Mouse (Mus musculus) brown adipose tissue, adult 24 weeks (tissue): ENCODE measurements around the gene Slc16a14. TPM values are rescaled to one million over a fixed set of nuclear protein-coding genes. Genes with fewer than 3 reads are reported as not detected.

Source experiments
- H3K27ac ChIP-seq: fragments of 200-500 bp; replicated peaks from 2 replicates; pipeline ENCODE4 v1.5.1; 2012; ENCODE audit warnings: low read depth, mild to moderate bottlenecking, low read length
- H3K4me1 ChIP-seq: fragments of 200-500 bp; 2 replicates; pipeline ENCODE4 v1.6.1; 2012; ENCODE audit warnings: low read length, mixed read lengths; ENCODE audit not compliant: control insufficient read depth, insufficient read depth, insufficient read length
- H3K4me3 ChIP-seq: fragments of 200-500 bp; 2 replicates; pipeline ENCODE4 v1.5.1; 2012; ENCODE audit warnings: low read depth, mild to moderate bottlenecking, low read length, moderate library complexity; ENCODE audit not compliant: insufficient read depth
- polyA plus RNA-seq: library from polyadenylated mRNA; stranded (reverse); fragments of >200 nt; gene quantifications from 2 replicates; pipeline ENCODE4 v1.2.4, GENCODE M21; 2012; ENCODE audit not compliant: missing spikeins, insufficient read depth, insufficient read length

Gene Slc16a14
- polyA plus RNA-seq, 1 experiment: not detected

DNA sequence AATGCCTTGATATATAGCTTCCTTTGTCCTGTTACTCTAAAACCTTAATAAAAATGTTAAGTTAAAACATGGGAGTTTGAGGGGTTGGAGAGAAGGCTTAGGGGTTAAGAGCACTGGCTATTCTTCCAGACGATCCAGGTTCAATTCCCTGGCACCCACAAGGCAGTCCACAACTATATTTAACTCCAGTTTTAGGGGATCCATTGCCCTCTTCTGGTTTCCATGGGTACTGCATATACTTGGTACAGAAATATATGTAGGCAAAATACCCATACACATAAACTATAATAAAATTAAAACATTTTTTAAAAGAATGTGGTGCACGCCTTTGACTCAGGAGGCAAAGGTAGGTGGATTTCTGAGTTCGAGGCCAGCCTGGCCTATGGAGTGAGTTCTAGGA, 49.8 kb downstream of the Slc16a14 start:
- Histone ChIP-seq H3K4me3 (no peak overlapping the region), H3K4me1 (no peaks in the 10 kb centered on the region), H3K27ac (no peak overlapping the region)

DNA sequence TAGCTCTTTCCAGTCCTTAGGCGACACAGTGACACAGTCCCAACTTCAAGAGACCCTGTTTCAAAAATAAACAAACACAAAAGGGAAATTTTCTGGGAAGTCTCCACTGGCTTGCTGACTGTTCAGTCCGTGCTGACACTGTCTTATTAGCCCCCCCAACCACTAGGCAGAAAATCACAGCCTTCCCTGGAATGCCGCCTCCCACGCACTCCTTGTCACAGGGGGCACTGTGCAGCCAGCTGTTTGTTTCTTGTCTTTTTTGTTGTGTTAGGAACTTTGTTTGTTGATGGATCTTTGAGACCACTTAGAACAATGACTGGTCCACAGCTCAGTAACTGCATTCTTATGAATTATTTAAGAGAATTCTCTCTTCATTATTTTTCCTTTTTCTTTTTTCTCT, 51.0 kb downstream of the Slc16a14 start:
- H3K4me1 ChIP-seq: no peaks in the 10 kb centered on the region
- no peak overlapping the region for H3K4me3 ChIP-seq
- no peak overlapping the region for H3K27ac ChIP-seq

DNA sequence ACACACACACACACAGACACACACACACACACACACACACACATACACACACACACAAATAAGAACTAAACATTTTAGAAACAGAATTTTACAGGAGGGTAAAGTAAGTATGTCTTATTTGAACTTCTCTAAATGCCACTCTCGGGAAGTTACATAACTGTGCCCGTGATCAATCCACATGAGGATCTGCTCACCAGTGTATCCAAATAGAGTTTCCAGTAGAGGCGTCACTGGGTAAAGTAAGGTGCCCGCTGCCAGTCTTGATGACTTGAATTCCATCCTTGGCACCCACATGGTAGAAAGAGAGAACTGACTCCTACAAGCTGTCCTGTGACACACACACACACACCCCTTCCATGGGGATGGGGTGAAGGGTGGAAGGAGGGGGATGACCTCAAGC, 52.0 kb downstream of the Slc16a14 start:
- H3K4me1 ChIP-seq: no peaks in the 10 kb centered on the region
- H3K27ac ChIP-seq: no peak overlapping the region
- no peak overlapping the region for H3K4me3 ChIP-seq

DNA sequence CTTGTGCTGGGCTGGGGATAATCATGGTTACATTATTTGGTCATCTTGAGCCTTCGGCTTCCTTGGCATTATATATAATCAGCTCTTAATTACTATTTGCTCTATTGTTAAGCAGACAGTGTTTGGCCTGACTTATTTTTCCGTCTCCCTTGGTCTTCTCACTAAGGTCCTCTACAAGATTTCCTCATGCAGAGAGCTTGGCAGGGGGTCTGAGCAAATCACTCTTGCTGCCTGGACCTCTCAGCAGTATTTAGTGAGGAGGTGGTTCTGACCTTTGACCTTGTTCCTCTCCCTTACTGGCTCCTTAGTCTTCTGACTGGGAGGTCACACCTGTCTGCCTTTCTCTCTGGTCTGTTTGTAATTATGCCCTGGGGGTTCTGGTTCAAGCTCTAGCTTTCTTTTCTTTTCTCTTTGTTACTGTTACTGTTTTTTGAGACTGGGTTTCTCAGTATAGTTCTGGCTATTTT, 52.8 kb downstream of the Slc16a14 start:
- no peaks in the 10 kb centered on the region for H3K4me1 ChIP-seq
- H3K27ac ChIP-seq: no peak overlapping the region
- no peak overlapping the region for H3K4me3 ChIP-seq

DNA sequence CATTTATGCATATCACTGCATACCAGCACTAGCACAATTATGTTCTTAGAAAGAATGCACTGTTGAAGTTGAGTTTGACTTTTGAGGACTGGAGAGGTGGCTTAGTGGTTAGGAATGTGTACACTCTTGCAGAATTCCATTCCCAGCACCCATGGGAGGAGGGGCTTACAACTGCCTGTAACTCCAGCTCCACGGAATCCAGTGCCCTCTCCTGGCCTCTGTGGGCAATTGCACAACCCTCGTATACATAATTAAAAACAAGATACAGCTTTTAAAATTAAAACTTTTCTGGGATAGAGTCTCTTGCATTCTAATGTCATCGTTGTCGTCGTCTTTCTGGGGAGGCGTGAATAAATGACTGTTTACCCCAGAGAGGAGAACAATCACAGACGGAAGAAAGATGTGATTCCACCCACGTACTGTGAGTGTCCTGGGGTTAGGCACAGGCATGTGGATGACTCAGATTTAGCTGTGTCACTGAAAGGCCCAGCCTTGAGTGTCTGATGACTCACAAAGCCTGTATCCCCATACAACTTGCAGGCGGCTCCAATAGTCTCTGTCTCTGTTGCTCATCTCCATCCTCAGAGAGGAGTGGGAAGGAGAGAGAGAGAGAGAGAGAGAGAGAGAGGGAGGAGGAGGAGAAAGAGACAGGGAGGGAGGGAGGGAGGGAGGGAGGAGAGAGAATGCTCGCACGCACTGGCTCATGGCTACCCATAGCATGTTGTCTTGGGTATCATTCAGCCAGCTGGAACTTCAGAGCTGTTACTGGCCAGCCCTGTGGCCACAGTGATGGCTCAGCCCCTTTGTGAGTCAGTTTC, 53.5 kb downstream of the Slc16a14 start:
- Histone ChIP-seq H3K27ac (no peak overlapping the region), H3K4me3 (no peak overlapping the region), H3K4me1 (no peaks in the 10 kb centered on the region)

DNA sequence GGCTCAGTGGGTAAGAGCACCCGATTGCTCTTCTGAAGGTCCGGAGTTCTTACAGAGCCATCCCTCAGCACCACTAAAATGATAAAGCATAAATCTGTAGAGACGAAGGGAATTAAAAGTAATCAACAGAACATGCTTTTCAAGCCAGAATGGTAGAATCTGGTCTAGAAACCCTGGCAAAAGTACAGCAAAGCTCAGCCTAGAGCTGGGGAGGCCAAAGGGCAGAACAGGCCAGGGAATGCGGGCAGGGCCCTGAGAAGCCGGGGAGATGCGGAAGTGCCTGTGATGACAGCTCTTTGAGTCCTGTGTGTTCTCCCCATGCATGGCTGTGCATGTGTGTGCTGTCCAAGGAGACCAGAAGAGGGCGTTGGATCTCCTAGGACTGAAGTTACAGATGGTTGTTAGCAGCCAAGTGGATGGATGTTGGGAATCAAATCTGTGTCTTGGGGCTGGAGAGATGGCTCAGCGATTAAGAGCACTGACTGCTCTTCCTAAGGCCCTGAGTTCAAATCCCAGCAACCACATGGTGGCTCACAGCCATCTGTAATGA, 55.3 kb downstream of the Slc16a14 start:
- Histone ChIP-seq H3K27ac (no peak overlapping the region), H3K4me1 (no peaks in the 10 kb centered on the region), H3K4me3 (no peak overlapping the region)

DNA sequence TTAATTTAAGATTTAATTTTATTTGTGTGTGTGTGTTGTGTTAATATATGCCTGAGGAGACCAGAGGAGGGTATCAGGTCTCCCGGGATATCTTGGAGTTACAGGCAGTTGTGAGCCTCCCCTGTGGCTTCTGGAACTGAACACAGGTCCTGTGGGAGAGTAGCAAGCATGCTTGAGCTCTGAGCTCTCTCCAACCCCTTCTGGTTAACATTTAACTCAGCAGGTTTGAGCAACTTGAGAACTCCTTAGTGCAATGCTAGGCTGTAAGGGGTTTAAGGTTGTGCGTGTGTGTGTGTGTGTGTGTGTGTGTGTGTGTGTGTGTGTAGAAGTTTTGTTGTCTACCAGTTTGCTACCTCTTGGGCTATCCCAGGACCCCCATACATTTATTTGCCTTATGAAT, 57.3 kb downstream of the Slc16a14 start:
- Histone ChIP-seq H3K4me3 (no peak overlapping the region), H3K27ac (no peak overlapping the region), H3K4me1 (no peaks in the 10 kb centered on the region)

DNA sequence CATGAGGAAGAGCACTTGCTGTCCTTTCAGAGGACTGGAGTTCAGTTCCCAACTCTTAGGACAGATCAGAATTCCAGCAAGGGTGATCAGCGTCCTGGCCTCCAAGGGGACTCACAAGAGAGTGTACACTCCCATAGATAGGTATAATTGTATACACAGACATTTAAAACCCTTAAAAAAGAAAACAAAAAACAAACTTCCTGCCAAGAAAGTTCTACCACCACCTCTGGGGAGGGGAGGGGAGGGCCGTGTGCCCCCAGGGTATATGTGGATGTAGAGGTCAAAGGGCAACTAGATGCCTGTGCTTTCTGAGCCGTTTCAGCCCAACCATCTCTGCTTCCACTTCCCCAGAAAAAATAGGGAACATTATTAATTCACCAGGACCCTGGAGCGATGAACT, 62.0 kb downstream of the Slc16a14 start:
- no peak overlapping the region for H3K4me3 ChIP-seq
- no peak overlapping the region for H3K27ac ChIP-seq
- H3K4me1 ChIP-seq: 0 out of 2 replicates have a peak, but pooled peaks cover 3% of the 10 kb centered on the region

DNA sequence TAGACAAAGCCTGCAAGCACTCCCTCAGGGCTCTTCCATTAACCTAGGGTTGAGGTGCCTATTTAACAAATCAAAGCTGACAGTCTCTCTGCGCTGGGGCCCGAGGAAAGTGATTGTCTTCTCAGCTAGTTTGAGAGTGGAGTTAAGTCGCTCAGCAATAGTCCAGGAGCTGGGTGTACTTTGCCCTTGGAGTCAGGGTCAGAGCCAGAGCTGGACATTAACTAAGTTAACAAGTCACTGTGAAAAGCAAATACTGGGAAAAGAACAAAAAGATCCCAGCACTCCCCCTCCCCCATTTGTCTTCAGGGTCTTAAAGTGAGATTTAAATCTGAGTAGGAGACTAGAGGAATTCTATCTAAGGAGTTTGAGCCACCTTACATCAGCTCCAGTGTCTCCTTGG, 62.8 kb downstream of the Slc16a14 start:
- H3K4me1 ChIP-seq: 0 out of 2 replicates have a peak, but pooled peaks cover 3% of the 10 kb centered on the region
- no peak overlapping the region for H3K4me3 ChIP-seq
- H3K27ac ChIP-seq: no peak overlapping the region

DNA sequence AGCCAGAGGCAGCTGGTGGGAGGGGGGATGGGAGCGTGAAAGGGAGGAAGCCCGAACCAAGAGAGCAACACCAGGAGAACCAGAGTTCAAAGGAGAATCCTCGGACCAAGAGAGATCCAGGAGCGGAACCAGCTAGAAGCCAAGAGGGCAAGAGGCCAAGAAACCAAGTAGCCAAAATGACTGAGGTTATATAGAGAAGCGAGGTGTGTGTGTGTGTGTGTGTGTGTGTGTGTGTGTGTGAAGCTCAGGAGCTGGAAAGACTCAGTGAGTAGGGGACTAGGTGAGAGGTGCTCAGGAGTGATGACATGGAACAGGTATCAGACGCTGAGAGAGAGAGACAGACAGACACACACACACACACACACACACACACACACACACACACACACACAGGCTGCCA, 63.8 kb downstream of the Slc16a14 start:
- H3K4me1 ChIP-seq: 0 out of 2 replicates have a peak, but pooled peaks cover 3% of the 10 kb centered on the region
- H3K27ac ChIP-seq: no peak overlapping the region
- no peak overlapping the region for H3K4me3 ChIP-seq

DNA sequence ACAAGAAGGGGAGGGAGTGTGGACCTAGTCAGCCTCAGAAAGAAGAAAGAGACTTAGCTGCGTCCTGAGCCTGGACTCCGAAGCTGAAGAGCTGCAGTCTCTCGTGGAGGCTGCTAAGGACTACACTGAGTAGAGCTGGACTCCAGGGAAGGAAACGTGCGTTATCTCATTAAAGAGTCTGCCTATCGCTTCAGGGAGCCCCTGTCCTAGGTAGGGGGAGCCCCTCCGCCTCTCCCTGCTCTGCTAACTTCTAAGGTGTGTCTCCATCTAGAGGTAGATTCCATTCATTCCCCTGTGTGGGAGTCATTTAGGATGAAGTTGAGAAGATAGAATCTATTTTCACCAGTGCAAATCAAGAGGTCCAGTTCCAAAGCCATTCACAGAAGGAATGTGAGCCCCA, 65.4 kb downstream of the Slc16a14 start:
- H3K4me1 ChIP-seq: 0 out of 2 replicates have a peak, but pooled peaks cover 3% of the 10 kb centered on the region

DNA sequence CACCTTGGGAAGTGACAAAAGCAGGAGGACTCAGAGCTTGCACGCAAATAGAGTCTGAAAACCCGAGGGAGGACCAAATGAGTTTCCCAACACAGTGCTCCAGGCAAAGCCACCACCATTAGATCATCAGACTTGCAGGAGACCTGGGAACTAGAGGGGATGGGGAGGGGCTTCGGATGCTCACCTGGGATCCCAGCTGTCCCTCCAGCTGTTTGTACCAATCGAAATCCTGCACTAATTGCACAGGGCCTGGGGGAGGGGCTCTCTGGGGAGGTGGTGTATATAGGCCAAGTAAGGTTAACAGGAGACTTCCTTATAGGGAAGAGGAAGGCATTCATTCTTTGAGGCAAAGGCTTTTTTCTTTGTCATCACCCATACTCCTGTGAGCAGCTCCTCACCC, 66.1 kb downstream of the Slc16a14 start:
- Histone ChIP-seq H3K4me3 (no peak overlapping the region), H3K4me1 (0 out of 2 replicates have a peak, but pooled peaks cover 3% of the 10 kb centered on the region), H3K27ac (no peak overlapping the region)

More for the DNA sequence above, 65.4 kb downstream of the Slc16a14 start:
- H3K27ac ChIP-seq: no peak overlapping the region
- H3K4me3 ChIP-seq: no peak overlapping the region

DNA sequence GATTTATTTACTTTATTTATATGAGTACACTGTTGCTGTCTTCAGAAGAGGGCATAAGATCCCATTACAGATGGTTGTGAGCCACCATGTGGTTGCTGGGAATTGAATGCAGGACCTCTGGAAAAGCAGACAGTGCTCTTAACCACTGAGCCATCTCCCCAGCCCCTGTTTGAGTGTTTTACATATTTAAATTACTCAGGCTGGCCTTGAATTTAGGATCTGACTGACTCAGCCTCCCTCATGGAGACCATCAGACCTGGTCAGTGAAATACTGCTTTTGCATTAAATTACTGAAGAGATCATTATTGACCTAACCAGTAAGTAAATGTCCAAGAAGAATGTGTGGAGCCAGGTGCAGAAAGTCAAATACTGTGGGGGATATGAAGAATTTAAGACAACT, 66.6 kb downstream of the Slc16a14 start:
- Histone ChIP-seq H3K27ac (no peak overlapping the region), H3K4me3 (no peak overlapping the region), H3K4me1 (0 out of 2 replicates have a peak, but pooled peaks cover 3% of the 10 kb centered on the region)

DNA sequence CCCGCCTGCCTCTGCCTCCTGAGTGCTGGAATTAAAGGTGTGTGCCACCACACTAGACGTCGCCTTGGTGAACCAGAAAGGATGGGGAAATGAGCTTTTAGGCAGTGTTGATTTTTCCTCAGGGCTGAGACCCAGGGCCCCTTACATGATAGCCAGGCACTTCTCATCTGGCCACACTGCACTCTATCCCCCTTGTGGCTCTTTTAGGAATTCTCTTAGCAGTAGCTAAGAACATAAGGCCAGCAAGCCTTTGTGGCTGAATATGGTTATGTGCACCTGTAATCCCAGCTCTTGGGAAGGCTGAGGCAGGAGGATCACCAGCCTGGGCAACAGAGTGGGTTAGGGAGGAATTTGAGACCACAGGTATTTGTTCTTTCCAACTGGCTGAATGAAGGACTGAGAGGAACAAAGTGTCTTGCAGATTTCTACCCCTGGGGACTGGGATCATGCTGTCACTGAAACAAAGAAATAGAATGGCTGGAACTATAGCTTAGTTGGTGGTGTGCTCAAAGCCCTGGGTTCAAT, 68.2 kb downstream of the Slc16a14 start:
- H3K4me1 ChIP-seq: 0 out of 2 replicates have a peak, but pooled peaks cover 3% of the 10 kb centered on the region
- H3K27ac ChIP-seq: no peak overlapping the region
- no peak overlapping the region for H3K4me3 ChIP-seq

DNA sequence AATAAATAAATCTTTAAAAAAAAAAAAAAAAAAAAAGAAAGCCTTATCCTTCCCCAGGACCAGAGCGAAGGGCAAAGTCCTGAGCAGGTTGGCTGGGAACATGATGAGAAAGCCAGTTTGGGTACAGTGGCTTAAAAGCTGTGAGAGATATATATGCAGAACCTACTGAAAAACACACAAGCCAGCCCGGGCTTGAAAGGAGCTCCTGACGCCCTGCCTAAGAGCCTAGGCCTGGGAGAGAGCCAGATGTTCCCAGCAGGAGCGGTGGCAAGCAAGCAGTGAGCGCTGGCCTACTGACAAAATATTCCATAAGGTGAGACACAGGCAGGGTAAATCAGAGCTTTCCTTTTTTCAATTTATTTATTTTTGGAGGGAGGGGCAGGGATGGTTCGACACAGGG, 68.7 kb downstream of the Slc16a14 start:
- no peak overlapping the region for H3K27ac ChIP-seq
- H3K4me3 ChIP-seq: no peak overlapping the region
- 0 out of 2 replicates have a peak, but pooled peaks cover 3% of the 10 kb centered on the region for H3K4me1 ChIP-seq
